In the genomic region with DNA sequence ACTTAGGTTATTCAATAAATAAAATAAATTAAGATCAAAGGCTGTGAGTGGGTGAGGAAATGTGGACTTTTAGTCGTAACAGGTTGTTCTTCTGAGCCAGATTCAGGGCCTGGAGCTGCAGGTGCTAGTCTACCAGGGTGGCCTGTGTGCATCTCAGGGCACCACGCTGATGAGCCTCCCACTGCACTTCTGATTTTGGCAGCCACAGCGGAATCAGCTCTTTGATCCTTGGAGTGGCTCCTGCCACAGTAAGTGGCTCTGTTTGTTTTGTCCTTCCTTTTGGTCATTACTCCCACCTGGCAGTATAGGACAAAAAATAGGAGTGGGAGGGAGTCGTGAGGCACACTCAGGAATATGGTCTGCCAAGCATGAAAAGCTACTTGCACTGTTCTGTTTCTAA, we compare ENCODE assay signal across 21 mouse cellular contexts.
DNase-seq lines count a peak whose midpoint lies in the region; ATAC-seq and TF ChIP-seq lines count a peak whose summit lies in the region.
"Had no signal": no experiment of that assay in that cellular context is flagged by ENCODE, and none has a peak within 500 bp of the region (broad histone marks: within the 10 kb centered on the region; RNA-seq: fewer than 3 reads in every experiment).

No protein-coding gene starts in this region.

- DNase-seq in cerebellum, adult 18-20 months = peak; percentile 16 to 31
- DNase-seq in cerebellum, adult 11 months = no peak
- no peak for DNase-seq in kidney, postnatal 10 days
- DNase-seq in layer of hippocampus, adult 2 months (ENCODE audit: low spot score in 2 of 2) = no peak
- no peak for DNase-seq in layer of hippocampus, adult 11-12 months (ENCODE audit: low spot score)
- peak; percentile 40 for DNase-seq in brain, embryonic 14.5 days (ENCODE audit: low read depth)
- no peak for DNase-seq in heart, adult 8-10 months (ENCODE audit: low spot score)
- DNase-seq: adrenal gland, postnatal 14 days; forebrain, postnatal 0 days; gastrocnemius, postnatal 14 days; heart, adult 2 months had no signal

- no peaks in the 10 kb centered on the region for H3K36me3 ChIP-seq in kidney, embryonic 15.5 days
- H3K36me3 ChIP-seq: embryonic facial prominence, embryonic 13.5 days; heart, embryonic 12.5 days; hindbrain, embryonic 10.5 days; intestine, embryonic 15.5 days had no signal

- H3K9me3 ChIP-seq in kidney, embryonic 15.5 days (replicated peaks) = no peaks in the 10 kb centered on the region
- H3K9me3 ChIP-seq: embryonic facial prominence, embryonic 13.5 days; forebrain, embryonic 13.5 days; heart, embryonic 12.5 days; hindbrain, embryonic 10.5 days; intestine, embryonic 15.5 days had no signal

- no peak for TF ChIP-seq POLR2A in brain, embryonic 14.5 days (IDR thresholded peaks at IDR 0.05; ENCODE audit: borderline replicate concordance, extremely low read depth, insufficient read depth, insufficient read length, poor library complexity, severe bottlenecking)

- WGBS in kidney, embryonic 15.5 days = 31% methylated on average over 4 of the region's 4 CpGs

- H3K27ac ChIP-seq in kidney, embryonic 15.5 days = no peak overlapping the region
- H3K27ac ChIP-seq in layer of hippocampus, adult 2 months = peak overlapping the region; percentile 19; the same call in 1 of the 2 replicates
- H3K27ac ChIP-seq: embryonic facial prominence, embryonic 13.5 days; forebrain, embryonic 13.5 days; heart, adult 2 months; hindbrain, embryonic 10.5 days; hindbrain, embryonic 14.5 days; intestine, embryonic 15.5 days had no signal

- no peak for TF ChIP-seq CTCF in layer of hippocampus, adult 2 months (conservative IDR thresholded peaks at IDR 0.05)
- TF ChIP-seq CTCF in brain, embryonic 14.5 days (IDR thresholded peaks at IDR 0.05; ENCODE audit: borderline replicate concordance, extremely low read depth, insufficient read depth, insufficient read length) = no peak

- H3K9ac ChIP-seq in kidney, embryonic 15.5 days = no peak overlapping the region
- H3K9ac ChIP-seq: embryonic facial prominence, embryonic 13.5 days; forebrain, embryonic 13.5 days; forebrain, postnatal 0 days; heart, embryonic 12.5 days; hindbrain, embryonic 14.5 days; intestine, embryonic 15.5 days had no signal

- ATAC-seq in kidney, embryonic 15.5 days (replicated peaks; ENCODE audit: low FRiP score) = peak; percentile 81
- ATAC-seq: activated CD4-positive, CD25-positive, alpha-beta regulatory T cell, adult 4 months; forebrain, embryonic 13.5 days; forebrain, postnatal 0 days; intestine, embryonic 15.5 days; Patski had no signal

- H3K27me3 ChIP-seq in kidney, embryonic 15.5 days = no peaks in the 10 kb centered on the region
- H3K27me3 ChIP-seq: CH12.LX; embryonic facial prominence, embryonic 13.5 days; forebrain, embryonic 13.5 days; heart, embryonic 12.5 days; intestine, embryonic 15.5 days; Patski had no signal

- peaks cover 8% of the 10 kb centered on the region; the same call in 1 of the 2 replicates for H3K4me1 ChIP-seq in kidney, embryonic 15.5 days
- H3K4me1 ChIP-seq: heart, embryonic 12.5 days; intestine, embryonic 15.5 days had no signal

- no peak overlapping the region for H3K4me3 ChIP-seq in kidney, embryonic 15.5 days (replicated peaks)
- no peak overlapping the region for H3K4me3 ChIP-seq in layer of hippocampus, adult 2 months
- H3K4me3 ChIP-seq: embryonic facial prominence, embryonic 13.5 days; forebrain, embryonic 13.5 days; heart, adult 2 months; heart, embryonic 12.5 days; hindbrain, embryonic 10.5 days; intestine, embryonic 15.5 days had no signal

- H3K4me2 ChIP-seq in kidney, embryonic 15.5 days = no peak overlapping the region
- H3K4me2 ChIP-seq: embryonic facial prominence, embryonic 13.5 days; forebrain, embryonic 13.5 days; heart, embryonic 12.5 days; hindbrain, embryonic 14.5 days; intestine, embryonic 15.5 days had no signal

Comparison
In these comparisons a context has a peak if more than half of its experiments do, and no peak if none do; other contexts are left out.
1. DNase-seq: peak in cerebellum, adult 18-20 months (2 of 2) and brain, embryonic 14.5 days (single experiment); none in cerebellum, adult 11 months (single experiment), kidney, postnatal 10 days (single experiment), layer of hippocampus, adult 2 months (0 of 2), layer of hippocampus, adult 11-12 months (single experiment) and heart, adult 8-10 months (single experiment).